Mouse (Mus musculus) small intestine, adult 2 months (tissue): ENCODE results near the gene Foxc2.

Experiments
- CTCF ChIP-seq: fragments of 200-500 bp; IDR thresholded peaks from 2 replicates; pipeline ENCODE4 v1.5.1; 2012; ENCODE audit warnings: low read depth, mild to moderate bottlenecking, control low read depth, inconsistent platforms, low read length, moderate library complexity, mixed read lengths; ENCODE audit not compliant: insufficient replicate concordance, insufficient read length; ENCODE audit errors: extremely low read depth
- POLR2A ChIP-seq: fragments of 200-500 bp; IDR thresholded peaks from 2 replicates; pipeline ENCODE4 v1.6.1; 2012; ENCODE audit warnings: low read depth, mild to moderate bottlenecking, control low read depth, inconsistent platforms, low read length, moderate library complexity

- TF ChIP-seq CTCF (no peak), POLR2A (no peak)
Observed at GRCm38 (mm10) chr8:121072406-121073130, 43.4 kb upstream of the Foxc2 start.
